In genomic region chr9:50616766-50617603, GRCm38 (mm10) we compare ENCODE assay signal across 7 mouse cellular contexts. TPM values are rescaled to one million over a fixed set of nuclear protein-coding genes. Genes with fewer than 3 reads are reported as not detected.
A peak's percentile ranks its signal among the peaks of the same experiment; 100 is the strongest.
DNase-seq lines count a peak whose midpoint lies in the region; ATAC-seq lines count a peak whose summit lies in the region.

Gene Pih1d2 (plus strand): TSS chr9:50617321.
Gene Nkapd1 (minus strand): TSS chr9:50617464.

- H3K4me2 ChIP-seq in intestine, embryonic 14.5 days (ENCODE audit: low read length) = peak within 1 kb of the TSS; percentile 80

- H3K9ac ChIP-seq in intestine, embryonic 14.5 days (ENCODE audit: low read length) = peak within 1 kb of the TSS; percentile 89

- intact Hi-C loops in left cerebral cortex, postnatal 25 days (cut with DNase I) = no loop called here

- H3K27ac ChIP-seq in intestine, embryonic 14.5 days (ENCODE audit: low read depth) = peak within 1 kb of the TSS; percentile 96
- H3K27ac ChIP-seq in midbrain, embryonic 10.5 days (replicated peaks) = peak within 1 kb of the TSS; percentile 96

- peaks cover 8% of the 10 kb centered on the region; the same call in 1 of the 2 replicates for H3K4me1 ChIP-seq in intestine, embryonic 14.5 days (replicated peaks; ENCODE audit: control insufficient read depth, insufficient read depth, low read length)
- H3K4me1 ChIP-seq in midbrain, embryonic 10.5 days = peaks cover 18% of the 10 kb centered on the region

- peak; percentile 98 for ATAC-seq in intestine, embryonic 14.5 days (replicated peaks; ENCODE audit: low FRiP score, low TSS enrichment, low read depth)

- H3K4me3 ChIP-seq in intestine, embryonic 14.5 days (ENCODE audit: low read depth, low read length) = peak within 1 kb of the TSS; percentile 99
- peak within 1 kb of the TSS; percentile 89 for H3K4me3 ChIP-seq in midbrain, embryonic 10.5 days

- DNase-seq in adrenal gland, adult (ENCODE audit: inconsistent age in 2 of 2, low spot score in 1 of 2) = peak; percentile 91 to 98
- peak; percentile 95 for DNase-seq in embryo, embryonic 10.5 days (ENCODE audit: low spot score)
- peak; percentile 83 for DNase-seq in gastrocnemius, postnatal 25 days
- peak; percentile 98 for DNase-seq in intestine, embryonic 14.5 days (ENCODE audit: low spot score)
- peak; percentile 92 to 94 for DNase-seq in left cerebral cortex, postnatal 25 days (ENCODE audit: low spot score in 2 of 2)
- peak; percentile 87 for DNase-seq in midbrain, embryonic 10.5 days (ENCODE audit: low spot score)
- DNase-seq in right cerebral cortex, postnatal 4 days = peak; percentile 83

- H3K27me3 ChIP-seq in intestine, embryonic 14.5 days (replicated peaks; ENCODE audit: control insufficient read depth, insufficient read depth, low read length) = no peaks in the 10 kb centered on the region
- no peaks in the 10 kb centered on the region for H3K27me3 ChIP-seq in midbrain, embryonic 10.5 days (ENCODE audit: low read depth, poor library complexity, severe bottlenecking)

- under 1% methylated on average over 80 of the region's 81 CpGs for WGBS in intestine, embryonic 14.5 days
- under 1% methylated on average over 80 of the region's 81 CpGs for WGBS in midbrain, embryonic 10.5 days

- peaks cover 38% of the 10 kb centered on the region for H3K36me3 ChIP-seq in intestine, embryonic 14.5 days (ENCODE audit: control insufficient read depth, insufficient read depth, low read length)
- peaks cover 34% of the 10 kb centered on the region for H3K36me3 ChIP-seq in midbrain, embryonic 10.5 days

- no peaks in the 10 kb centered on the region for H3K9me3 ChIP-seq in intestine, embryonic 14.5 days (ENCODE audit: control insufficient read depth, low read length)
- no peaks in the 10 kb centered on the region for H3K9me3 ChIP-seq in midbrain, embryonic 10.5 days (replicated peaks)

RNA-seq across cellular contexts. Expression of gene Pih1d2, which starts in this region (rescaled TPM):
- under 1 TPM; 0.20 to 0.43 TPM for total RNA-seq in gastrocnemius, postnatal 25 days (2021)
- 2.3 and 3.8 TPM in 2 replicates for polyA plus RNA-seq in intestine, embryonic 14.5 days (2014; fragmentation: Nextera tagmentation; extraction: Ambion mirVana)
- total RNA-seq in left cerebral cortex, postnatal 25 days (2021) = 1 to 10 TPM; 3.3 to 4.2 TPM
- polyA plus RNA-seq in midbrain, embryonic 10.5 days (2016; fragmentation: Nextera tagmentation; extraction: Ambion mirVana) = 7.6 and 8.4 TPM in 2 replicates

RNA-seq across cellular contexts. Expression of gene Nkapd1, which starts in this region (rescaled TPM):
- total RNA-seq in gastrocnemius, postnatal 25 days (2021) = 10 to 100 TPM in 1 of 2 experiments, 1 to 10 TPM in 1; 7.7 to 10.4 TPM
- 20.7 and 24.7 TPM in 2 replicates for polyA plus RNA-seq in intestine, embryonic 14.5 days (2014; fragmentation: Nextera tagmentation; extraction: Ambion mirVana)
- 10 to 100 TPM; 22.5 to 26.5 TPM for total RNA-seq in left cerebral cortex, postnatal 25 days (2021)
- 19.9 and 20.2 TPM in 2 replicates for polyA plus RNA-seq in midbrain, embryonic 10.5 days (2016; fragmentation: Nextera tagmentation; extraction: Ambion mirVana)

Comparison
In these comparisons a context has a peak if more than half of its experiments do, and no peak if none do; other contexts are left out.
1. Peak in every context shown above with its lines: DNase-seq, ATAC-seq, H3K4me3 ChIP-seq and H3K27ac ChIP-seq.